Mouse (Mus musculus): ENCODE data around the gene Specc1. TPM values are rescaled to one million over a fixed set of nuclear protein-coding genes. Genes with fewer than 3 reads are reported as not detected.

Gene Specc1
- polyA plus RNA-seq, 1 experiment: 28.9 TPM

DNA sequence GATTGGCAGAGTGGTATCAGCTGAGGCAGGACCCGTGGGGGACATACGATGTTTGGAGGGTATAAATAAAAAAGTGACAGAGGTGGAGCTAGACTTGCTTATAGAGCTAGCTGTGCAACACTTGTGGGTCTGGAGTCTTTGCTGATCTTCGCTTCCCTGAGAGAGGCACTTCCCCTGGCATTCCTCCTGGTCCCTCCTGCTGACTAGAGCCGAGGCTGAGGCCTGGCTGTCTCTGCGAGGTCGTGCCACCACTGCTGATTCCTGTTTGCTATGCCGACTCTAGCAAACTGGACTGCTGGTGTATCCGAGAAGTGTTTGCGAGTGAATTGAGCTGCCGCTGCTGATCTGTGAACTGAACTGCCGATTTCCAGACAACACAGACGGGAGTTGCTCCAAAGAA, 43.5 kb downstream of the Specc1 start:
- no peak overlapping the region for H3K4me3 ChIP-seq (ENCODE audit: extremely low read depth, insufficient read depth, insufficient read length)
- no peaks in the 10 kb centered on the region for H3K27me3 ChIP-seq (ENCODE audit: control insufficient read depth, insufficient read depth, low read length)
- no peak for TF ChIP-seq POLR2A (IDR thresholded peaks at IDR 0.05; ENCODE audit: low read depth, low read length)
- no peak for TF ChIP-seq CTCF (IDR thresholded peaks at IDR 0.05; ENCODE audit: extremely low read depth, insufficient read depth, insufficient read length, insufficient replicate concordance)
- WGBS: 94% methylated on average over 12 of the region's 12 CpGs
- H3K27ac ChIP-seq (ENCODE audit: insufficient read depth, low read length): no peak overlapping the region
- no peaks in the 10 kb centered on the region for H3K36me3 ChIP-seq (ENCODE audit: control insufficient read depth, insufficient read depth, low read length)
- no peaks in the 10 kb centered on the region for H3K4me1 ChIP-seq (ENCODE audit: control insufficient read depth, insufficient read depth, insufficient read length)
- no peak for DNase-seq (ENCODE audit: low read depth in 1 of 2, low spot score in 2 of 2)

DNA sequence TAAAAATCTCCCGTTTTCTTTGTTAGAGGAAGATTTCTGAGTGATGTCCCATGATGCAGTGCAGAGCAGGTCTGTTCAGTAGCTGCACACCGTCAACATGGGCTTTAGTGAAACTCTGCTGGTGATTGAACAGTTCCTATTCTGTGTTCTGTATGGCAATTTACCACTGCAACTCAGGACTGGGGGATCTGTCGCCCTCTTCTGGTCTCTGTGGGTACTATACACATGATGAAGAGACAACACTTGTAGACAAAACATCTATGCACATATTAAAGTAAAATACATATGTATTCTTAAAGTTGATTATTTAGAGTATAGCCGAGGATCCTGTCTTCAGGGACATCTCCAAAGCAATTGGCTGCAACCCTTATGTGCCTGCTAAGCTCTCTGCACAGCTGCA, 45.4 kb downstream of the Specc1 start:
- WGBS: 86% methylated on average over 4 of the region's 4 CpGs
- Histone ChIP-seq H3K4me3 (ENCODE audit: extremely low read depth, insufficient read depth, insufficient read length) (no peak overlapping the region), H3K27me3 (ENCODE audit: control insufficient read depth, insufficient read depth, low read length) (peaks cover 2% of the 10 kb centered on the region; the same call in 1 of the 2 replicates), H3K4me1 (ENCODE audit: control insufficient read depth, insufficient read depth, insufficient read length) (peaks cover 5% of the 10 kb centered on the region; the same call in 1 of the 2 replicates), H3K27ac (ENCODE audit: insufficient read depth, low read length) (no peak overlapping the region), H3K36me3 (ENCODE audit: control insufficient read depth, insufficient read depth, low read length) (no peaks in the 10 kb centered on the region)
- no peak for DNase-seq (ENCODE audit: low read depth in 1 of 2, low spot score in 2 of 2)
- no peak for TF ChIP-seq POLR2A (IDR thresholded peaks at IDR 0.05; ENCODE audit: low read depth, low read length)
- TF ChIP-seq CTCF (IDR thresholded peaks at IDR 0.05; ENCODE audit: extremely low read depth, insufficient read depth, insufficient read length, insufficient replicate concordance): no peak

DNA sequence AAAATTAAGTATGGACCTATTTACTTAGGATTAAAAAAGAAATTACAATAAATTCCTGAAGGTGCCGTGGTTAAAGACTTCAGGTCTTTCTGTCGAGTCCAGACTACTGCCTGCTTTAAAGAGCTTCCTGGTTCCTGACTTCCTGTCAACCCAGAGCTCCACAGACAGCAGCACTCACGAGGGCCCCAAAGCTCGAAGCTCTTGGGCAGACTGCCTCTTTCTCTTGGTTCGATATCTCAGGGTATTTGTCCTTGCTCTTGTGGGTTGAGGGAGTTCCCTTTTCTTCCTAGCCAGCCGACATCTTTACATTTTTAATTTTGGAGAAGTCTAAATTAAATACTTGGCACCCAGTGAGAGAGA, 48.3 kb downstream of the Specc1 start:
- Histone ChIP-seq H3K4me1 (ENCODE audit: control insufficient read depth, insufficient read depth, insufficient read length) (peaks cover 5% of the 10 kb centered on the region; the same call in 1 of the 2 replicates), H3K27me3 (ENCODE audit: control insufficient read depth, insufficient read depth, low read length) (peaks cover 2% of the 10 kb centered on the region; the same call in 1 of the 2 replicates), H3K27ac (ENCODE audit: insufficient read depth, low read length) (no peak overlapping the region; the same call in 1 of the 2 replicates), H3K36me3 (ENCODE audit: control insufficient read depth, insufficient read depth, low read length) (no peaks in the 10 kb centered on the region), H3K4me3 (ENCODE audit: extremely low read depth, insufficient read depth, insufficient read length) (no peak overlapping the region)
- WGBS: 11% methylated on average over 6 of the region's 6 CpGs
- TF ChIP-seq POLR2A (IDR thresholded peaks at IDR 0.05; ENCODE audit: low read depth, low read length): no peak
- no peak for TF ChIP-seq CTCF (IDR thresholded peaks at IDR 0.05; ENCODE audit: extremely low read depth, insufficient read depth, insufficient read length, insufficient replicate concordance)
- DNase-seq (ENCODE audit: low read depth in 1 of 2, low spot score in 2 of 2): no peak

GRCm38 (mm10) chr11:62005241-62005910, 48.8 kb downstream of the Specc1 start:
- Histone ChIP-seq H3K27ac (ENCODE audit: insufficient read depth, low read length) (peak overlapping the region; percentile 62), H3K27me3 (ENCODE audit: control insufficient read depth, insufficient read depth, low read length) (peaks cover 2% of the 10 kb centered on the region; the same call in 1 of the 2 replicates), H3K36me3 (ENCODE audit: control insufficient read depth, insufficient read depth, low read length) (no peaks in the 10 kb centered on the region), H3K4me3 (ENCODE audit: extremely low read depth, insufficient read depth, insufficient read length) (peak overlapping the region; percentile 33; the same call in 1 of the 2 replicates), H3K4me1 (ENCODE audit: control insufficient read depth, insufficient read depth, insufficient read length) (peaks cover 5% of the 10 kb centered on the region; the same call in 1 of the 2 replicates)
- TF ChIP-seq CTCF (IDR thresholded peaks at IDR 0.05; ENCODE audit: extremely low read depth, insufficient read depth, insufficient read length, insufficient replicate concordance) (no peak), POLR2A (IDR thresholded peaks at IDR 0.05; ENCODE audit: low read depth, low read length) (no peak)
- no peak for DNase-seq (ENCODE audit: low read depth in 1 of 2, low spot score in 2 of 2)
- WGBS: 7% methylated on average over 14 of the region's 14 CpGs

GRCm38 (mm10) chr11:62005911-62006260, 49.3 kb downstream of the Specc1 start:
- peak overlapping the region; percentile 33; the same call in 1 of the 2 replicates for H3K4me3 ChIP-seq (ENCODE audit: extremely low read depth, insufficient read depth, insufficient read length)
- no peaks in the 10 kb centered on the region for H3K36me3 ChIP-seq (ENCODE audit: control insufficient read depth, insufficient read depth, low read length)
- H3K27me3 ChIP-seq (ENCODE audit: control insufficient read depth, insufficient read depth, low read length): peaks cover 2% of the 10 kb centered on the region; the same call in 1 of the 2 replicates
- H3K4me1 ChIP-seq (ENCODE audit: control insufficient read depth, insufficient read depth, insufficient read length): peaks cover 5% of the 10 kb centered on the region; the same call in 1 of the 2 replicates
- TF ChIP-seq POLR2A (IDR thresholded peaks at IDR 0.05; ENCODE audit: low read depth, low read length) (no peak), CTCF (IDR thresholded peaks at IDR 0.05; ENCODE audit: extremely low read depth, insufficient read depth, insufficient read length, insufficient replicate concordance) (no peak)
- no peak for DNase-seq (ENCODE audit: low read depth in 1 of 2, low spot score in 2 of 2)
- no peak overlapping the region for H3K27ac ChIP-seq (ENCODE audit: insufficient read depth, low read length)
- WGBS: 13% methylated on average over 5 of the region's 5 CpGs

DNA sequence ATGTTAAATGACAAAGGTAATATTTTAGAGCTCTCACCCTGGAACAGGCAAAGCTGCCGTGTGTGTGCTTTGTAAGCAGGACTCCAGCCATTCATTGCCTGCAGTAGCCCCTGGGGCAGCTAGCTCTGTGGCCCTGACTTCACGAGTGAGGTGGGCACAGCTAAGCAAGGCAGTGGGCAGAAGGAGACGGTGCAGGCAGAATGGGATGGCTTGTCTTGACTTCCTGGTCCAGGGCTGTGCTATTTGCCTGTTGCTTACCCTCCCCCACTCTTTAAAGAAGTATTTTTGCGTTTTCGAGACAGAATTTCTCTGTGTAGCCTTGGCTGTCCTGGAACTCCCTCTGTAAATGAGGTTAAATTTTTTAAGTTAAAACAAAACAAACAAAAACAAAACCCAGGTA, 50.1 kb downstream of the Specc1 start:
- no peak for DNase-seq (ENCODE audit: low read depth in 1 of 2, low spot score in 2 of 2)
- Histone ChIP-seq H3K27me3 (ENCODE audit: control insufficient read depth, insufficient read depth, low read length) (peaks cover 2% of the 10 kb centered on the region; the same call in 1 of the 2 replicates), H3K36me3 (ENCODE audit: control insufficient read depth, insufficient read depth, low read length) (no peaks in the 10 kb centered on the region), H3K4me1 (ENCODE audit: control insufficient read depth, insufficient read depth, insufficient read length) (peaks cover 5% of the 10 kb centered on the region; the same call in 1 of the 2 replicates), H3K4me3 (ENCODE audit: extremely low read depth, insufficient read depth, insufficient read length) (peak overlapping the region; percentile 24; the same call in 1 of the 2 replicates), H3K27ac (ENCODE audit: insufficient read depth, low read length) (no peak overlapping the region)
- WGBS: 9% methylated on average over 5 of the region's 5 CpGs
- no peak for TF ChIP-seq POLR2A (IDR thresholded peaks at IDR 0.05; ENCODE audit: low read depth, low read length)
- TF ChIP-seq CTCF (IDR thresholded peaks at IDR 0.05; ENCODE audit: extremely low read depth, insufficient read depth, insufficient read length, insufficient replicate concordance): no peak

DNA sequence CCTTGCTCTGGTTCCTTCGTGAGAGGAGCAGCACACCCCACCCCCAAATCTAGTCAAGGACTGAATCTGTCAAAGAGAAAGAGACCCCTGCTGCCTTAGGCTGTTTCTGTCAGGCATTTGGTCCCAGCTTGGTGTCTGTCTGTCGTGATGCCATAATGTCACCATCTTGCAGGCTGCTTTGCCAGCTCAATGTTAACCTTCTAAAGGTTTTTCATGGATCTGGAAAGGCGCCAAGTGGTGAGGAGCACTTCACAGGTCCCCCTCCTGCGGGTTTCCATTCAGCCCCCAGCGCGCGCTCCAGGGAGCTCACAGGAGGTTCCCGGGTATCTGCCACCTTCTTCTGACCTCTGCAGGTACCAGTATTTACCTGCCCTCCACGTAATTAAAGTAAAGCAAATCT, 51.4 kb downstream of the Specc1 start:
- no peak for DNase-seq (ENCODE audit: low read depth in 1 of 2, low spot score in 2 of 2)
- Histone ChIP-seq H3K36me3 (ENCODE audit: control insufficient read depth, insufficient read depth, low read length) (no peaks in the 10 kb centered on the region), H3K4me3 (ENCODE audit: extremely low read depth, insufficient read depth, insufficient read length) (no peak overlapping the region), H3K27me3 (ENCODE audit: control insufficient read depth, insufficient read depth, low read length) (peaks cover 2% of the 10 kb centered on the region; the same call in 1 of the 2 replicates), H3K27ac (ENCODE audit: insufficient read depth, low read length) (no peak overlapping the region), H3K4me1 (ENCODE audit: control insufficient read depth, insufficient read depth, insufficient read length) (peaks cover 5% of the 10 kb centered on the region; the same call in 1 of the 2 replicates)
- no peak for TF ChIP-seq POLR2A (IDR thresholded peaks at IDR 0.05; ENCODE audit: low read depth, low read length)
- TF ChIP-seq CTCF (IDR thresholded peaks at IDR 0.05; ENCODE audit: extremely low read depth, insufficient read depth, insufficient read length, insufficient replicate concordance): no peak
- 79% methylated on average over 9 of the region's 9 CpGs for WGBS

All from spleen, adult 2 months (tissue).